Mouse (Mus musculus) kidney, postnatal 0 days (tissue): ENCODE results near the gene Ccdc36. TPM values are rescaled to one million over a fixed set of nuclear protein-coding genes. Genes with fewer than 3 reads are reported as not detected.

ENCODE experiments used
- ATAC-seq: fragments of 200-750 bp; cut with Nextera tagmentation; replicated peaks from 2 replicates; pipeline ENCODE4 v1.8.0; 2017; ENCODE audit warnings: low read depth, moderate number of reproducible peaks, moderate TSS enrichment, moderate library complexity; ENCODE audit not compliant: low FRiP score
- DNase-seq: peaks from one replicate; pipeline ENCODE4 v3.0.0-alpha.2; 2016; ENCODE audit warnings: low spot score
- H3K27ac ChIP-seq: fragments of 300-500 bp; sonication (generic); 2 replicates; pipeline ENCODE4 v1.5.1; 2014; ENCODE audit warnings: mild to moderate bottlenecking
- H3K27me3 ChIP-seq: fragments of 300-500 bp; sonication (generic); 2 replicates; pipeline ENCODE4 v1.6.1; 2014; ENCODE audit warnings: low read length, mixed read lengths; ENCODE audit not compliant: insufficient read depth
- H3K36me3 ChIP-seq: fragments of 300-500 bp; sonication (generic); 2 replicates; pipeline ENCODE4 v1.6.1; 2014; ENCODE audit warnings: low read length, mixed read lengths; ENCODE audit not compliant: insufficient read depth
- H3K4me1 ChIP-seq: fragments of 300-500 bp; sonication (generic); replicated peaks from 2 replicates; pipeline ENCODE4 v1.6.1; 2014; ENCODE audit warnings: antibody characterized with exemption, low read length, mixed read lengths; ENCODE audit not compliant: insufficient read depth
- H3K4me2 ChIP-seq: fragments of 300-500 bp; sonication (generic); 2 replicates; pipeline ENCODE4 v1.6.1; 2014; ENCODE audit warnings: mild to moderate bottlenecking, low read length, moderate library complexity, mixed read lengths
- H3K4me3 ChIP-seq: fragments of 300-500 bp; sonication (generic); replicated peaks from 2 replicates; pipeline ENCODE4 v1.5.1; 2014; ENCODE audit warnings: low read depth, low read length
- H3K9ac ChIP-seq: fragments of 300-500 bp; sonication (generic); 2 replicates; pipeline ENCODE4 v1.6.1; 2014; ENCODE audit warnings: low read depth, low read length
- H3K9me3 ChIP-seq: fragments of 300-500 bp; sonication (generic); replicated peaks from 2 replicates; pipeline ENCODE4 v1.6.1; 2016; ENCODE audit warnings: low read length, inconsistent platforms, mixed read lengths
- CTCF ChIP-seq: IDR thresholded peaks from 2 replicates; pipeline ENCODE4 v1.5.1; 2016; ENCODE audit warnings: antibody characterized with exemption, low read depth, mild to moderate bottlenecking, moderate library complexity
- WGBS: fragments of 180-500 bp; shearing (Covaris S2); extraction: QIAGEN DNeasy Blood & Tissue Kit; methylation state at CpG from one replicate; pipeline ENCODE4 v1.1.7; 2014; 5-methylcytosine and 5-hydroxymethylcytosine counted together
- polyA plus RNA-seq: library from polyadenylated mRNA; unstranded; fragments of >200 nt; fragmentation: Nextera tagmentation; extraction: Ambion mirVana; gene quantifications from 2 replicates; pipeline ENCODE4 v1.2.1, GENCODE M21; 2015

Ccdc36 gene
- polyA plus RNA-seq, 1 experiment from 2014 or later, result 0.96 TPM

- no peaks in the 10 kb centered on the region for H3K4me1 ChIP-seq
- no peak overlapping the region for H3K4me2 ChIP-seq
- H3K4me3 ChIP-seq, result no peak overlapping the region
- H3K9ac ChIP-seq, result no peak overlapping the region
- no peaks in the 10 kb centered on the region for H3K9me3 ChIP-seq
- no peak for TF ChIP-seq CTCF
- no peak overlapping the region for H3K27ac ChIP-seq
- DNase-seq (no peak), ATAC-seq (no peak)
- WGBS, result 94% methylated on average over 9 of the region's 9 CpGs
- peaks cover 73% of the 10 kb centered on the region for H3K36me3 ChIP-seq
- no peaks in the 10 kb centered on the region for H3K27me3 ChIP-seq
Measured at GRCm38 (mm10) chr9:108378234-108378633, 50.0 kb downstream of the Ccdc36 start.

Other genes with a start within 250 kb of the Ccdc36 start
- gene Bsn, start 238.1 kb downstream of the Ccdc36 start, polyA plus RNA-seq, result 0.25 and 0.31 TPM in 2 replicates
- gene Dag1, start 164.5 kb downstream of the Ccdc36 start, polyA plus RNA-seq, result 165 and 170 TPM in 2 replicates
- gene Nicn1, start 138.1 kb downstream of the Ccdc36 start, polyA plus RNA-seq, result 30.1 and 34.5 TPM in 2 replicates
- gene Amt, start 131.6 kb downstream of the Ccdc36 start, polyA plus RNA-seq, result 50.5 and 51.2 TPM in 2 replicates
- gene Rhoa, start 122.4 kb downstream of the Ccdc36 start, polyA plus RNA-seq, result 448 and 489 TPM in 2 replicates
- gene Tcta, start 122.3 kb downstream of the Ccdc36 start, polyA plus RNA-seq, result 47.5 and 49.0 TPM in 2 replicates
- gene Gpx1, start 89.6 kb downstream of the Ccdc36 start, polyA plus RNA-seq, result 1,215 and 1,273 TPM in 2 replicates
- gene Usp4, start 80.6 kb downstream of the Ccdc36 start, polyA plus RNA-seq, result 64.0 and 79.9 TPM in 2 replicates
- gene 1700102P08Rik, start 35.7 kb downstream of the Ccdc36 start, polyA plus RNA-seq, result 0.17 and 0.66 TPM in 2 replicates
- not detected in 2 replicates for gene BC048562, start 8.0 kb upstream of the Ccdc36 start, polyA plus RNA-seq
- 49.5 and 55.3 TPM in 2 replicates for gene Ccdc71, start 32.0 kb upstream of the Ccdc36 start, polyA plus RNA-seq
- gene Klhdc8b, start 33.1 kb upstream of the Ccdc36 start, polyA plus RNA-seq, result 31.1 and 33.5 TPM in 2 replicates
- 35.6 and 38.9 TPM in 2 replicates for gene Lamb2, start 51.3 kb upstream of the Ccdc36 start, polyA plus RNA-seq
- 43.8 and 47.4 TPM in 2 replicates for gene Usp19, start 62.1 kb upstream of the Ccdc36 start, polyA plus RNA-seq
- 87.9 and 94.1 TPM in 2 replicates for gene Qars, start 79.2 kb upstream of the Ccdc36 start, polyA plus RNA-seq
- 87.2 and 87.9 TPM in 2 replicates for gene Qrich1, start 88.3 kb upstream of the Ccdc36 start, polyA plus RNA-seq
- 118 and 132 TPM in 2 replicates for gene Impdh2, start 131.8 kb upstream of the Ccdc36 start, polyA plus RNA-seq
- 67.7 and 69.2 TPM in 2 replicates for gene Ndufaf3, start 138.9 kb upstream of the Ccdc36 start, polyA plus RNA-seq
- 102 and 114 TPM in 2 replicates for gene Dalrd3, start 141.4 kb upstream of the Ccdc36 start, polyA plus RNA-seq
- 67.6 and 75.9 TPM in 2 replicates for gene Wdr6, start 150.3 kb upstream of the Ccdc36 start, polyA plus RNA-seq
- 8.3 and 8.6 TPM in 2 replicates for gene P4htm, start 169.2 kb upstream of the Ccdc36 start, polyA plus RNA-seq
- 36.6 and 37.9 TPM in 2 replicates for gene Arih2, start 220.9 kb upstream of the Ccdc36 start, polyA plus RNA-seq
- gene Slc25a20, start 233.6 kb upstream of the Ccdc36 start, polyA plus RNA-seq, result 73.6 and 88.3 TPM in 2 replicates